Mouse (Mus musculus) testis, adult 2 months (tissue): ENCODE measurements around the gene Slc26a5.

Experiments
- CTCF ChIP-seq: fragments of 200-500 bp; IDR thresholded peaks from 2 replicates; pipeline ENCODE4 v1.5.1; 2012; ENCODE audit warnings: low read depth, mild to moderate bottlenecking, inconsistent platforms, low read length, moderate library complexity; ENCODE audit not compliant: control insufficient read depth, insufficient read depth, insufficient replicate concordance
- POLR2A ChIP-seq: fragments of 200-500 bp; IDR thresholded peaks from 2 replicates; pipeline ENCODE4 v1.6.1; 2012; ENCODE audit warnings: low read depth, mild to moderate bottlenecking, inconsistent platforms, low read length, moderate library complexity; ENCODE audit not compliant: control insufficient read depth

DNA sequence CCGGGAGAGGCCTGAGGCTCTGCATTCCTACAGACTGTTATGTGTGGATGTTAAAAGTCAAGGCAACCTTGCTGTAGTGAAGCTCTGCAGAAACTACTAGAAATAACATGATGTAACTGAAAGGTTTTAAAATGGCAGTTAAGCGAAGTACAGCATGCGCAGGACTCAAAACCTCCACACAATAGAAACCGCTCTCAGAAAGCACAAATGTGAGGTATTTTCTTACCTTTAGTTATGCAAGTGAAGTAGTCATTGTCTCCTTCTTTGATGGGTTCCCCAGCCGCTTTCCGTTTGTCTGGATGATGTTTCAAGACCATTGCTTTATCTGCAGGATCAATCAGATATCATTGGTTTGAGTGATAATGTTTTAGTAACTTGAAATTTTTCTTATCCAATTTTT lies 88.9 kb downstream of the Slc26a5 start:
- no peak for TF ChIP-seq CTCF
- TF ChIP-seq POLR2A, result no peak
